Mouse (Mus musculus) stomach, postnatal 0 days (tissue): ENCODE results near the gene Crim1. TPM values are rescaled to one million over a fixed set of nuclear protein-coding genes. Genes with fewer than 3 reads are reported as not detected.

Experiments used
- ATAC-seq: fragments of 200-750 bp; cut with Nextera tagmentation; 2 replicates; pipeline ENCODE4 v1.8.0; 2017; ENCODE audit not compliant: low FRiP score, low TSS enrichment
- DNase-seq: peaks from one replicate; pipeline ENCODE4 v3.0.0-alpha.2; 2016; ENCODE audit warnings: low spot score
- H3K27ac ChIP-seq: fragments of 300-500 bp; sonication (generic); replicated peaks from 2 replicates; pipeline ENCODE4 v1.5.1; 2014; ENCODE audit warnings: mild to moderate bottlenecking, control low read depth
- H3K27me3 ChIP-seq: fragments of 300-500 bp; sonication (generic); 2 replicates; pipeline ENCODE4 v1.6.1; 2014; ENCODE audit warnings: low read length; ENCODE audit not compliant: control insufficient read depth, insufficient read depth
- H3K36me3 ChIP-seq: fragments of 300-500 bp; sonication (generic); 2 replicates; pipeline ENCODE4 v1.6.1; 2014; ENCODE audit warnings: low read length, mixed read lengths; ENCODE audit not compliant: control insufficient read depth, insufficient read depth
- H3K4me1 ChIP-seq: fragments of 300-500 bp; sonication (generic); replicated peaks from 2 replicates; pipeline ENCODE4 v1.6.1; 2014; ENCODE audit warnings: antibody characterized with exemption; ENCODE audit not compliant: control insufficient read depth, insufficient read depth
- H3K4me2 ChIP-seq: fragments of 300-500 bp; sonication (generic); replicated peaks from 2 replicates; pipeline ENCODE4 v1.6.1; 2014; ENCODE audit warnings: low read depth, mild to moderate bottlenecking, control low read depth, moderate library complexity
- H3K4me3 ChIP-seq: fragments of 300-500 bp; sonication (generic); 2 replicates; pipeline ENCODE4 v1.5.1; 2014; ENCODE audit warnings: low read depth, low read length, control low read depth
- H3K9ac ChIP-seq: fragments of 300-500 bp; sonication (generic); 2 replicates; pipeline ENCODE4 v1.6.1; 2014; ENCODE audit warnings: mild to moderate bottlenecking, low read length, control low read depth, mixed read lengths
- H3K9me3 ChIP-seq: fragments of 300-500 bp; sonication (generic); 2 replicates; pipeline ENCODE4 v1.6.1; 2016; ENCODE audit warnings: low read length; ENCODE audit not compliant: control insufficient read depth
- CTCF ChIP-seq: IDR thresholded peaks from 2 replicates; pipeline ENCODE4 v1.5.1; 2016; ENCODE audit warnings: antibody characterized with exemption, low read depth, mild to moderate bottlenecking, moderate library complexity
- EP300 ChIP-seq: optimal IDR thresholded peaks from 2 replicates; pipeline ENCODE3; 2016; ENCODE audit warnings: antibody characterized with exemption
- WGBS: fragments of 180-500 bp; shearing (Covaris S2); extraction: QIAGEN DNeasy Blood & Tissue Kit; methylation state at CpG from one replicate; pipeline ENCODE4 v1.1.7; 2014; 5-methylcytosine and 5-hydroxymethylcytosine counted together
- polyA plus RNA-seq: library from polyadenylated mRNA; unstranded; fragments of >200 nt; fragmentation: Nextera tagmentation; extraction: Ambion mirVana; gene quantifications from 2 replicates; pipeline ENCODE4 v1.2.1, GENCODE M21; 2015

Crim1 gene
- polyA plus RNA-seq, 1 experiment from 2014 or later = 5.1 TPM

GRCm38 (mm10) chr17:78355611-78356010, 155.6 kb downstream of the Crim1 start:
- H3K9me3 ChIP-seq = no peaks in the 10 kb centered on the region
- no peak overlapping the region for H3K9ac ChIP-seq
- H3K4me2 ChIP-seq = no peak overlapping the region
- no peaks in the 10 kb centered on the region for H3K27me3 ChIP-seq
- DNase-seq = no peak
- peaks cover 5% of the 10 kb centered on the region; the same call in 1 of the 2 replicates for H3K36me3 ChIP-seq
- no peaks in the 10 kb centered on the region for H3K4me1 ChIP-seq
- no peak overlapping the region for H3K27ac ChIP-seq
- no peak overlapping the region for H3K4me3 ChIP-seq
- ATAC-seq = no peak
- 80% methylated on average over 8 of the region's 8 CpGs for WGBS
- TF ChIP-seq CTCF (no peak), EP300 (no peak)

- ATAC-seq = no peak
- H3K4me3 ChIP-seq = no peak overlapping the region
- TF ChIP-seq CTCF (no peak), EP300 (no peak)
- WGBS = 85% methylated on average over 4 of the region's 4 CpGs
- H3K4me1 ChIP-seq = no peaks in the 10 kb centered on the region
- H3K4me2 ChIP-seq = no peak overlapping the region
- H3K27me3 ChIP-seq = no peaks in the 10 kb centered on the region
- peaks cover 5% of the 10 kb centered on the region; the same call in 1 of the 2 replicates for H3K36me3 ChIP-seq
- no peak overlapping the region for H3K9ac ChIP-seq
- DNase-seq = no peak
- H3K27ac ChIP-seq = no peak overlapping the region
- no peaks in the 10 kb centered on the region for H3K9me3 ChIP-seq
Measured at GRCm38 (mm10) chr17:78357753-78358152, 157.7 kb downstream of the Crim1 start.

GRCm38 (mm10) chr17:78358251-78358726, 158.2 kb downstream of the Crim1 start:
- no peak overlapping the region for H3K4me3 ChIP-seq
- no peak overlapping the region for H3K4me2 ChIP-seq
- H3K27me3 ChIP-seq = no peaks in the 10 kb centered on the region
- peaks cover 5% of the 10 kb centered on the region; the same call in 1 of the 2 replicates for H3K36me3 ChIP-seq
- ATAC-seq (no peak), DNase-seq (no peak)
- TF ChIP-seq CTCF (no peak), EP300 (no peak)
- no peaks in the 10 kb centered on the region for H3K4me1 ChIP-seq
- no peak overlapping the region for H3K9ac ChIP-seq
- whole genome bisulfite sequencing = 82% methylated on average over 7 of the region's 7 CpGs
- no peaks in the 10 kb centered on the region for H3K9me3 ChIP-seq
- H3K27ac ChIP-seq = no peak overlapping the region

- Histone ChIP-seq H3K27ac (peak overlapping the region; percentile 61), H3K36me3 (no peaks in the 10 kb centered on the region; the same call in 1 of the 2 replicates), H3K27me3 (no peaks in the 10 kb centered on the region), H3K4me2 (no peak overlapping the region), H3K9me3 (no peaks in the 10 kb centered on the region), H3K4me3 (no peak overlapping the region), H3K9ac (no peak overlapping the region), H3K4me1 (no peaks in the 10 kb centered on the region)
- TF ChIP-seq CTCF (no peak), EP300 (no peak)
- no peak for DNase-seq
- no peak for ATAC-seq
- 79% methylated on average over 13 of the region's 13 CpGs for WGBS
Measured at GRCm38 (mm10) chr17:78361939-78362728, 162.1 kb downstream of the Crim1 start.

GRCm38 (mm10) chr17:78364555-78365302, 164.7 kb downstream of the Crim1 start:
- H3K27ac ChIP-seq = no peak overlapping the region
- TF ChIP-seq CTCF (no peak), EP300 (no peak)

GRCm38 (mm10) chr17:78366070-78366469, 166.0 kb downstream of the Crim1 start:
- H3K9me3 ChIP-seq = no peaks in the 10 kb centered on the region
- H3K4me3 ChIP-seq = no peak overlapping the region
- no peak for DNase-seq
- no peak overlapping the region for H3K4me2 ChIP-seq
- H3K4me1 ChIP-seq = no peaks in the 10 kb centered on the region
- no peaks in the 10 kb centered on the region for H3K27me3 ChIP-seq
- 76% methylated on average over 7 of the region's 7 CpGs for WGBS
- no peak overlapping the region for H3K9ac ChIP-seq
- no peak overlapping the region for H3K27ac ChIP-seq
- no peak for ATAC-seq
- TF ChIP-seq CTCF (no peak), EP300 (no peak)
- peaks cover 7% of the 10 kb centered on the region for H3K36me3 ChIP-seq

More at GRCm38 (mm10) chr17:78364555-78365302, 164.7 kb downstream of the Crim1 start:
- no peak overlapping the region for H3K9ac ChIP-seq
- no peak overlapping the region for H3K4me3 ChIP-seq
- 90% methylated on average over 23 of the region's 23 CpGs for WGBS
- no peaks in the 10 kb centered on the region for H3K27me3 ChIP-seq
- ATAC-seq (no peak), DNase-seq (no peak)
- no peaks in the 10 kb centered on the region for H3K9me3 ChIP-seq
- H3K4me2 ChIP-seq = no peak overlapping the region
- H3K4me1 ChIP-seq = no peaks in the 10 kb centered on the region
- H3K36me3 ChIP-seq = peaks cover 7% of the 10 kb centered on the region
